Mouse (Mus musculus) lung, adult 18-20 months (tissue): ENCODE data around the gene Arntl.
A peak's percentile ranks its signal among the peaks of the same experiment; 100 is the strongest.

Source experiments
- DNase-seq, 2 experiments: peaks; one replicate each; pipeline ENCODE4 v3.0.0; 2022; ENCODE audit warnings: mixed read lengths in 2 of 2

The Arntl gene

DNA sequence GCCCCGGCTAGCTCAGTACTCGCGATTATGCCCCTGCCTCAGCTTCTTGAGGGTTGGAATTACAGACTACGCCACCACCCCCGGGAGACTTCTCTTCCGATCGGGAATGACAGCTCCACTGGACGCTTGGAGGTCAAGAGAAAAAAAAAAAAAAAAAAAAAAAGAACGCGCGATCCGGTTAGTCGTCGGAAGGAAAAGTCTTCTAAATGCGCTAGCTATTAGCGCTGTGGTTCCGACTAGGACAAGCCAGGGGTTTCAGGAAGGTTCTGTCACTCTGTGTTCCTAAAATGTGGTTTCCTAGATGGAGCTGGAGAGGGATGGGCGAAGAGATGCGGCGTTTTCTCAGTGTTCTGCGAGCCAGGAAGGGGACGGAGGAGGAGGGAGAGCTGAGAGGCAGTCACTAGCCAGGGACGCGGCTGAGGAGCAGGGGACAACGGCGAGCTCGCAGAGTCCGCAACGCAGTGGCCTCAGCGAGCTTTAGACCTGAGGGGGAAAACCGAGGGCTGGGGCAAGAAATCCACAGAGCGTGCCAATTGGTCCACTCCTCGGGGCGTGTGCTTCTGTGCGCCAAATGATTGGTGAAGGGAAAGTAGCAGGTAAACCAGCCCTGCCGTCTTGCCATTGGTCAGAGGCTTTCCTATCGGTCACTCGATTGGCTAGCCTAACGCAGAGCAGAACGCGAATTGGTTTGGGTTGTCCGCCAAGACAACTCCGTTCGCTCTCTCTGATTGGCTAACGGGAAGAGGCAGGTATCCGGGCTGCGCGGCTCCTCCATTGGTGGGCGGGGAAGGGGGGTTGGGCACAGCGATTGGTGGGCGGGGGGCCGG is at the start of gene Arntl:
TSS of gene Arntl (plus strand) at position 822 of the 827 bp plus-strand sequence.
- peak; percentile 99 for DNase-seq

DNA sequence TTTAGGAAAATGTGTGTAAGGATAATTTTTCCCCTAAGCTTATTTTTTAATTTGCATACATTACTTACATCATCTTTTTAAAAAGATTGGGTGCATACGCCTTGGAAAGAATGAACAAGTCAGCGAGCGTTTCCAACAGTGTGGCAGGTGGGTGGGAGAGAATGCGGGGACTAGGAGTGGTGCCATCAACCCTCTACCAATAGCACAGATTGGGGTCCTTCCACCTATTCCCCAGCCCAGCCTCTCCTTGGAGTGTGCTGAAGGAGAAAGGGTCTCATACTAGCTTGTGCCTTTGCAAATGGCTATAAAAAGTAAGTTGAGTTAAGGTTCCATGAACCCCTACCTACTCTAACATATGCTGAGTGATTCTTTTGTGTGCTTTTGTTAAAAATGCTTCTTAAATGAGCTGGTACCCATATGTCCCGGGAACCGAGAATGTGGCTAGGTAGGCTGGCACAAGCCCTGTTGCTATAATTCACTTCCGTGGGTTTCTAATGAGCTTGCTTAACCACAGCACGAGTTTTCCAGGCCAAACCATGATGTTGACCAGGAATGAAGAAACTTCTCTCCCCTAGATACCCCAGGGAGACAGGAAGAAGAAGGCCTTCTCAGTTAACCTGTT is 46.1 kb upstream of the Arntl start:
- no peak for DNase-seq

DNA sequence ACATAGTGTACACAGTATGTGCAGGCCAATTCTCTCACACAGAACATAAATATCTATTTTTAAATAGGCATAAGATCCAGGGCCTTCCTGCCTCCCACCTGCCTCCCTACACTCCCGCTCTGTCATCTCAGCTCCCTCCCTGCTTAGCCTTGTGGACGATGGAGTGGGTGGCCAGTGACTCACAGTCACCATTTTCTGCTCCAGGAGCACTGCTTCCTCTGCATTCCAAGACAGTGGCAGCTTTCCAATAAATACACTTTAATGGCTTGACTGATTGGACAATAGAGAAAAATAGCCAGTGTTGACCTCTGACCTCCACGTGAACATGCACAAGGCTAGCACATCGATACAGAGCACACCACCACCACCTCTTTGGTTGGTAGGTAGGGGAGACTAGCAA is 42.5 kb upstream of the Arntl start:
- DNase-seq: peak in 1 of 2 experiments; percentile 46

DNA sequence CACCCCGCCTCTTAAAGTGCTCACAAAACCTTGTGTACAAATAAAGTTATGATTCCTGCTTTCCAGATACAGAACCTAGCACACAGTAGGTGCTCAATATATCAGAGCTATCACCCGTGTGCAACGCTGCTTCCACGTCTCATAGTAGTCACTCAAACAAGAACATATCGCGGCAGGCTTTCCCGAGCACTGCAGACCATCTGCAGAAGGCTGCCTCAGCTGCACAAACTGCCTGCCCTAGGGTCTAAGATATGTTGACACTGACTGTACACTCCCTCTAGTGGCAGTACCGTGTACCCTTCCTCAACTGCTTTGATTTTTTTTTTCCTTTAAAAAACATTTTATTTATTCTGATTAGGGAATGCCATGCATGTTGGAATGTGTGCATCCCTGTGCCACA is 40.2 kb upstream of the Arntl start:
- peak; percentile 19 to 30 for DNase-seq

DNA sequence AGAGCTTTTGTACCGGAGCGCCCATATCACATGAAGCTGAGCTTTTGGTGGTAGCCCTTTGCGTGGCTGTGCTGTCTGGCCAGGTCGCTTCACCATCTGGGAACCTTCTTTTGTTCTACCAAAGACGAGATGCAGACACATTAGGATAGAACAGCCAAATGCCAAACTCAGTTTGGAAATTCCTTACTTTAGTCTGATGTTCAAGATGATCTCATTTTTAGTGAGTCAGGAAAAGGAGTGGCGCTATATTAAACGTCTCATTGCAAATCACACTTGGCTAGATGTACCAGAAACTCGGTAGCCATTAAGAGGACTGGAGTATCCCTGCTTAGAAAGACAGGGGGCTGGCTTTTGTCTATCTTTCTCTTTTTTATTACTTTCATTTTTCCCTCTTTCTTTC is 38.7 kb upstream of the Arntl start:
- no peak for DNase-seq

DNA sequence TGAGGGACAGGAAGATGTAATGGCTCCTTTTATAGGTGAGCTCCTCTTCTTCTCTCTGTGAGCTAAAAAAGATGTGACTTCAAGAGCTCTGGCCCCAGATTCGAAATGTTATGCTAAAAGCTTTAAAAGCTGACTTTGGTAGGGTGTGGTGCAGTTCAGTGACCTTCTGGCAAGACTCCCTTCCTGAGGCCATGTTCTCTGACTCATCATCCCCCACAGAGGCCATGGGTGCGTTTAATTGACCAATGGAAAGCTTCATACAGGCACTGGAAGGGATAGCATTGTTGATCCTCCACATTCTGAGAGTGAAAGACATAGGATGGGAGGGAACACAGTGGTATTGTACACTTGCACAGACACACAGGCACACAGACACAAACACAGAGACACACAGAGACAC is 34.8 kb upstream of the Arntl start:
- peak in 1 of 2 experiments; percentile 21 for DNase-seq

DNA sequence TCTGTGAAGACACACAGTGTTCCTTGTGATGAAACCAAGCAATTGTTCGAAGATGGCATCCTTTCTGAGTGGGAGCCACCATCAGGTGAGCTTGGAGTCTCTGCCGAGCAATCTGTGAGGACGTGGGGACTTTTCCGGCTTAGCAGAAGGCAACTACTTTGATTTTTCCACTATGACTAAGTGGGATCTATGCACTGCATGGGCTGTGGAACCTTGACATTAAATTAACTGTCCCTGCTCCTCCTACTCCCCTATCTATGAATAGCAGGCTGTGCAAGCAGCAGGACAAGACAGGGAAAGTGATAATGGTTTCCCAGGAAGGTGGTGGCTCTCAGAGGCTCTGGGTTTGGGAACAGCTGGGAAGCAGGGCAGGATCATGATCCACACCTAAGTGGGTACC is 31.8 kb upstream of the Arntl start:
- no peak for DNase-seq

DNA sequence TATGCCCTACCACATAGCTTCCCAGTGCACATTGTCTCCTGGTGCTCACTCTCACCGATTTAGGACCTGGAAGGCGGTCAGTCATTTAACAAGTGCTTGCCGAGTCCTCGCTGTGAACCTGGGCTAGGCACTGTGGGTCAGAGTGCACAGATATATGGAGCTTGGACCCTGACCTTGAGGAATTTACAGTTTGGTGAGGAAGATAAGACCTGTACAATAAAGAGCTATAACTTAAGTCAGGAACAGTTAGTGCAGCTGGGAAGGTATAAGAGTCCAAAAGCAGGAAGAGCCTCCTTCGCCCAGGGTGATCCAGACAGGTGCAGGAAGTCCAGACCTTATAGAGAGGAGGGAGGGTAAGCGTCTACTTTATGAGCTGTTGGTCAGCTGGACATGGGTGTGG is 29.2 kb upstream of the Arntl start:
- DNase-seq: no peak

DNA sequence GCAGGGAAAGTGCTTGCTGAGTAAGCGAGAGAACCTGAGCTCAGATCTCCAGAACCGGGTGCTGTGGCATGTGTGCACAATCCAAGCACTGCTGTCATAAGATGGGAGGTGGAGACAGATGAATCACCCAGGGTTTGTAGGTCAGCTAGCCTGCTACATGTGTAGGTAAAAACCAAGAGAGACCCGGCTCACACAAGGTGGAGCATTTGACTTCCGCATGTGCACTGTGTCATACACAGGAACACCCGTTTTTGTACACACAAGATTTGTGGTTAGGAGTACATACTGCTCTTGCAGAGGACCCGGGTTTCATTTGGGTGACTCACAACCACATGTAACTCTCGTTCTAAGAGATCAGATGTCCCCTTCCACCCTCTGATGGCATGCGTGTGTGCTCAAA is 23.5 kb upstream of the Arntl start:
- no peak for DNase-seq

DNA sequence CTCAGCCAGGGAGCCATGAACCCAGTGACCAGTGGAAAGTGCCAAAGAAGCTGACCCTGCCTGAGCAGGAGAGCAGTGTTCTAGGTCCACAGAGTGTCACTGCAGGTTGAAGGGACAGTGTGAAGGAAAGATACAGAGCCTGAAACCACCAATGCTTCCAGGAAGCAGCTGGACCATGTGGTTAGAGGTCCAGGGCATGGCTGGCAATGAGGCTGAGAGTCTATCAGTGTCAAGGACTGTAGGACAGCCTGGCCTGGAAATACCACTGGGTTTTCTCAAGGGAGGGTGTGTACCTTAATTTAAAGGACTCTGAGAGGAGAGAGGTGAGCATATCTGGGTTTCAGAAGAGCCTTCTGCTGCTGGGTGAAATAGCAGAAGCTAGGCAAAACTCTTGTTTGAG is 22.2 kb upstream of the Arntl start:
- DNase-seq: no peak

DNA sequence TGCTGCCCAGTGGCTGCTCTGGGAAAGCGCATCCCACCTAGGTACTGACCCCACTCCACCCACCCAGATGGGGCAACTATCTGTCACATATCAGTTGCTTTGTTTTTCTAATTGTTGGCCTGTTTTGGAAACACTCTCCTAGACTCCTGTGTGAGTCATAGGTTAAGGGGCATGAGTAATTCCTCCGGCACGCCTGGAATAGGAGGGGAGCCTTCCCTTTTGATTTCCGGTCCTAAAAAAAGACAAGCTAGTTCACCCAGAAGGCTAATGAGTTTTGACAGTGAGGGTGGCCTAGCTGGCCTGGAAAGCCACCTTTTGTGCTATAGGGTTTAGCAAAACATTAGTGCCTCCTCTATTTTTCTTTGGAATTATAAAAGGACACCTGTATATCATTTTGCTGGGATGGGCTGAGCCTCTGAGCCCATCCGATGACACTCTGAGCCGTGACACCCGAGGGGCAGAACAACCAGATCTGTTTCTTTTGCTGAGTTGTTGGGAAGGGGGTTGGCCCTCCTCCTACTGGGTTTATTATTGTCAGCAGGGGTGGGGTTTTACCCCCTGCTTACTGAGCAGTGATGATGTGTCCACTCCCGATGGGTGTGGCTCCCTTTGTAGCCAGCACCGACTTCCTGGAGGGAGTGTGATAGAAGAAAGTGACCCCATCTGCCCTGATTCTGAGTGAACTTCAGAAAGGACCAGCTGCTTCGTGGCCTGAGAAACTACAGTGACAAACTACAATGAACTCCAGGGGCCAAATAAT is 21.0 kb upstream of the Arntl start:
- DNase-seq: peak; percentile 40 to 50

DNA sequence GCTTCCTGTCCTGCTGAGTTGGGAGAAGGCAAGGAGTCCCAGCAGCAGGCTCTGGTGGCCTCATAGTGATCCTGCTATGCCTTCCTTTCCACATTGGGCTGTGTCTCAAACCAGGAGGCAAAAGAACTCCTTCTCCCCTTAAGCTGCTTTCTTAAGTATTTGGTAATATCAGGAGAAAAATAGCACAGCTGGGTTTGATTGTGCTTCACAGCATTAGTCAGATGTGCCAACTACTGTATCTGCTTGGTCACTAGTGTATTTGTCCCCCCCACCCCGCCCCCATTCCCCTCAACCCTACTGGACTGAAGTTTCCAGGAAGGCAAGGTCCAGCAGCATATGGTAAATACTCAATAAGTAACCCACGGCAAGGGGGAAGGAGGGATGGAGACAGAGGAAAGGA is 19.2 kb upstream of the Arntl start:
- DNase-seq: no peak

DNA sequence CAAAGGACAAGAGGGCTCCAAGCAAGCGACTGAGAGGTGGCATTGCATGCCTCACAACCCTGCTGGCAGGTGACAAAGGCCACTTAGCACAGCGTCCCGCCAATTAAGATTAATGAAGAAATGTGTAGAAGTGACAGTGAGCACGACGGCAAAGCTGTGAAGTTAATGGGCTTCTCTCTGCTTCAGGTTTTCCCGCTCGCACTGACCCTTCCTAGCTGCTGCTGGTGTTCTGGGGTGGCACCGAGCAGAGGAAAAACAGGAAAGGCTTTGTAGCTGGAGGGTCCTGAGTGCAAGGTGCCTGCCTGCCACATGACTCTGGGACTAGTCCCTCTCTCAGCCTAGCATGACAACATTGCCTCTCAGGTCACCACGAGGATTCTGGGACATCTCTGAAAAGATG is 18.7 kb upstream of the Arntl start:
- no peak for DNase-seq

DNA sequence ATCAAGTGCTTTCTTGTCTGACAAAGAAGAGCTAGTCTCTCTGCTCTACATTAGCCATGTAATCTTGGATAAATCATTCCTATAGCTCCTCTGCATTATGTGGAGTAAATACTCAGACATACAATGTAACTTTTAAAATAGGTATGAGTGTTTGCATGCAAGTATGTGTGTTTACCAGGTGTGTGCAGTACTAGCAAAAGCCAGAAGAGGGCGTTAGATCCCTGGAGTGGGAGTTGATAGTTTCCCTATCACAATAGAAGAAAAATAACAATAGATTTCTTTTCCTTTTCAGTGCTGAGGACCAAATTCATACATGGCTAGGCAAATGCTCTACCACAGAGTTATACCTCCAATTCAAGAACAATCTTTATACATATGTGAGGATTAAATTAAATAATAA is 15.5 kb upstream of the Arntl start:
- DNase-seq: no peak

DNA sequence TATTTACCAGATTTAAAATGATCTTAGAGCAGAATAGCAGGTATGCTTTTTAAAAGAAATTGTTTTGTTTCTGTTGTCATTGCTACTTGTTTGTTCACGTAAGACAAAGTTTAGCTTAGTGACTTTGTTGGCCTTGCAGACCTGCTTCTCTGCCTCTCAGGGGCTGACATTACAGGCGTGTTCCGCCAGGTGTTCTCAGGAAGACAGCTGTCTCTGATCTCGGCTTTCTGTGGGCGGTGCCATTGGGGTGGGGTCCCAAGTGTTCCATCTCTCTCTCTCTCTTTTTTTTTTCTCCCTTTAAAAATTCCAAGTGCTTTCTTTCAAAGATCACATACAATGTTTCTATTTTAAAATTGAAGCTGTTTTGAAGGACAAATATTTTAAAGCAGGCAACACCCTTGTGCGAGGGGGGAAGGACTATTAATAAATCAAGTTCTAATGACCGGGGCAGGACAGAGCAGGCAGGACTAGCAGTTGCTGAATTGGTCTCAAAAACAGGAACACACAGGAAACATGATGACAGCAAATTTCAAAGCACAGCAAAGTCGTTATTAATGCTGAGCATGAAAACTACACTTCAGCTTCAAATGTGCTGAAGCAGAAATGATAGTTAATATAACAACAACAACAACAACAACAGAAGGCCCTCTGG is 14.4 kb upstream of the Arntl start:
- no peak for DNase-seq

DNA sequence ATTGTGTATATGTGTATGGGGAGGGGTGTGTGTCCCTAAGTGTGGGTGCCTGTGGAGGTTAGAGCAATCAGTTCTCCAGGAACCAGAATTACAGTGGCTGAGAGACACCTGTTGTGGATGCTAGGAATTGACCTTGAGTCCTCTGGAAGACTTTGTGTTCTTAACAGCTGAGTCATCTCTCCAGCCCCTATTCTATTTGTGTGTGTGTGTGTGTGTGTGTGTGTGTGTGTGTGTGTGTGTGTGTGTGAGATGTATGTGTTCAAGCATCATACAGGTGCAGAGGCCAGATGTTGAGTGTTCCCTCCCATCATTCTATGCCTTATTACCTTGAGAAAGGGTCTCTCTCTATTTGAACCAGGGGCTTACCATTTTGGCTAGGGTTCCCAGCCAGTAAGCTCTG is 13.4 kb upstream of the Arntl start:
- DNase-seq: no peak

DNA sequence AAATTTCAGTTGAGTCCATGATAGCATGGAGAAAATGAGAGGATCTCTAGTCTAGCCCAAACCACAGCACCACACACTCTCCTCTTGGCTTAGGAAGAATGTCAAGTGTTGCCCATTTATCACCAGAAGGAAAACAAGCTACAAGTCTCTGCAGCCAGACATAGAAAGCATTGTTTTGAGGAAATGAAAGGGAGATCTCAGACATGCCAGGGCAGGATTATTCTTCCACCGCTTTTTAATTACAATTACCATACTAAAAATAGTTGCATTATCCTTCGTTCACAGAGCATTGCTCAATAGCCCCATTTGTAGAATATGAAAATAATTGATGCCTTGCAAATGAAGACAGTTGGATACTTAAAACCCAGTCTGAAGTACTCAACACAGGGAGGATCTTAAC is 12.0 kb upstream of the Arntl start:
- no peak for DNase-seq

DNA sequence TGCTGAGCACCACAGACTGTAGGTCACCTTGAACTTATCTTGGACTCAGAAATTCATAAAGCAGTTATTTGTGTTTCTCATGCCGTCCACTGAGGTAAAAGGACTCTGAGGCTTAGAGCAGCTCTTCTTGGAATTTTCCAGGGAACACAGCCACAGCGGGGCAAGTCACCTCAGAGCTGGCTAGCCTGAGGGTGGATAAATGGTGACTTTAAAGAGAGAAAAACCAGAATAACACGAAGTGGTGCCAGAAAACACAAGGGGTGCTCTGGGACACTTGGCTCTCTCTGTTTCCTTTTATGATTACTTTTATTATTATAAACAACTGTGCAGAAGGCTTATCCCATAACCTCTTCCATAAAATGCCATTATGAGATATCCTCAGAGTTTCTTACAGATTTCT is 11.1 kb upstream of the Arntl start:
- DNase-seq: no peak

DNA sequence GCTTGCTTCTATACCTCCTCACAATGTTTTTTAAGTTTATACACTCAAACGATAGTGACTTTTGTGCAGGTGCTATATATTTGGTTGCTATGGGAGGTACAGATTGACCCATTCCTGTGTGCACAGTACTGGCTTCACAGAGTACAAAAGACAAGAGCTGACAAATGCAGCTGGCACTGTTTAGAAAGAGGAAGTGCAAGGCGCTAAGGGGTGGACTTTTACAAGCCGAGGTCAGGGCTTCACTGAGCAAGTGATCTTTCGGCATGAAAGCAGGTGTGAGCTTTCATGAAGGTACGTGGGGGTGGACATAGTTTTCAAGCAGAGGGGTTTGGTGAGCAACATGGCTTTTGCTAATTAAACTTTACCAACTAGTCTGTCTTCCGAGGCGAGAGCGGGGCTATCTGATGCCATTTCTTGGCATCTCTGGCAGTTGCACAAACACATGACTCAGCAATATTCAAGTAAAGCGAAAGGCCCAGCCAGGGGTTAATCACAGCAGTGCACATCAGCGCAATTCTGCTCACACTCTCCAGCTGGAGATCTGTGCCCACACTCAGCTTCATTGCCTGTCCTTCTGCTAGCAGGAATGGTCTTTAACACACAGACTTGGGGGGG is 10.0 kb upstream of the Arntl start:
- DNase-seq: peak; percentile 14 to 29

DNA sequence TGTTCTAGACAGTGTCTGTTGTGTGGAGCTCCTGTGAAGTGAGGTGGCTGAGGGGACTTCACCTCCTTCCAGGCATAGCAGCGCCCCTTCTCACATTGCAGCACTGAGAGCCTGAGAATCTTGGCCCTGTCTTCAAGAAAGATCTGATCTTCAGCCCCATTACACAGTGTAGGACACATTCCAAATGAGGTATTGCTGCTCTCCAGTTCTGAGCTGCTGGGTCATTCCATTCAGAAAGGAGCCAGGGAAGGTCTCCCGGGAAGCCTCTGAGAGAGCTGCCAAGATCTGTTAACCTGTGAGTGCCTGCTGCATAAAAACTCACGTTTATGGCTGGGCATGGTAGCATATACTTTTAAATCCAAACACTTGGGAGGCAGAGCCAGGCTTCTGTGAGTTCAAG is 5.7 kb upstream of the Arntl start:
- DNase-seq: no peak

DNA sequence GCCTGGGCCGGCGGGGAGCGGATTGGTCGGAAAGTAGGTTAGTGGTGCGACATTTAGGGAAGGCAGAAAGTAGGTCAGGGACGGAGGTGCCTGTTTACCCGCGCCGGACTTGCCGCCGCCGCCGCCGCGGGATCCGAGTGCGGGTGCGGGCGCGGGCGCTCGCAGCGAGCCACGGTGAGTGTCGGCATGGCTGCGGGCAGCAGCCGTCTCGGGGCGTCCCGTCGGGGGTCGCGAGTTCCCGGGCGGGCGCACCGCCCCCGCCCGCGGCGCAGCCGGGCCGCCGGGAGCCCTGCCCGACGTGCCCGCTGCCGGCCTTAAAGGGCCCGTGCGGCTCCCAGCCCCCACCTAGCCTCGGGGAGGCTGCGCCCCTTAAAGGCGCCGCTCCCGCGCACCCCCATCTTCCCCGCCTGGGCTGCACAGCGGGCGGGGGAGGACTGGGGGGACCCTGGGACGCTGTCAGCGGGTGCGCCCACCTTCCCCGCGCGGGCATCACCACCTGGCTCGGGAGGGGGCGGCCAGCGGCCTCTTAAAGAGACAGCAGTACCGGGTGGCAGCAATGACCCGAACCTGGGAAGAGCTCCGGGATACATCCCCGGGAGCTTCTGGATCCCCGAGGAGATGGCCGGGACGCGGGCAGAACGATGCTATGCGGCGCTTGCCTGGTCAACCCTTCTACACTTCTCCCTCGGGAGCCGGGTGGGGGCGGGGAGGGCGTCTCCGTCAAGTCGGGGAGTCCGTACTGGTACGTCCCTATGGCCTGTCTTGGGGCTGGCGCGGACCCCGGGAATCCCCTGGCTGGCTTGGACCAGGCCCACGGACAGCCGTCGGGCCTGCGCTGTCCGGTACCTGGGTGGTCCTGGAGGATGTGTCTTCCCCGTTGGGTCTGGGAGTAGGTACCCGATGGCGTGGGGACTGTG is 464 bp downstream of the Arntl start:
- peak; percentile 67 to 68 for DNase-seq

DNA sequence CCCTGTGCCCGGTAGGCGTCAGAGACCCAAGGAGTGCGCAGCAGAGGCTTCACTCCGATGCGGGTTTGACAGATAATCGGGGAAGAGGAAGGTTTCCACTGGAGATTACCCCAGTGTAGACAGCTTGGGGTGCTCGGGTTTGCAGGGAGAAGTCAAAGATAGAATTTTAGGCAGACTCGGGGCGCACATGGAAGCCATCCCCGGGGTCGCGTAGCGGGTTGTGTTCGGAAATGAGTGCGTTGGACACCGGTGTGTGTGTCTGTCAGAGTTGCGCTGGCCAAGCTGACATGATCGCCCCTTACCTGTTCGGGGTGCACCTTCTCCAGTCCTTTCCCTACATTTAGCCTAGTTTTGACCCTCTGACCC is 1.1 kb downstream of the Arntl start:
- DNase-seq: no peak
